Mouse (Mus musculus) limb, embryonic 14.5 days (tissue): ENCODE data around the gene Slc6a20a. TPM values are rescaled to one million over a fixed set of nuclear protein-coding genes. Genes with fewer than 3 reads are reported as not detected.

Experiments used
- ATAC-seq: fragments of 200-750 bp; cut with Nextera tagmentation; 2 replicates; pipeline ENCODE4 v1.8.0; 2017; ENCODE audit warnings: low read depth, moderate number of reproducible peaks, moderate TSS enrichment; ENCODE audit not compliant: low FRiP score
- DNase-seq: peaks from one replicate; pipeline ENCODE4 v3.0.0-alpha.2; 2015; ENCODE audit warnings: low spot score
- H3K27ac ChIP-seq: fragments of 300-500 bp; sonication (generic); replicated peaks from 2 replicates; pipeline ENCODE4 v1.5.1; 2014; ENCODE audit warnings: low read depth, mild to moderate bottlenecking, low read length, moderate library complexity, mixed read lengths
- H3K27me3 ChIP-seq: fragments of 300-500 bp; sonication (generic); 2 replicates; pipeline ENCODE4 v1.6.1; 2014; ENCODE audit warnings: low read length, mixed read lengths; ENCODE audit not compliant: control insufficient read depth, insufficient read depth
- H3K36me3 ChIP-seq: fragments of 300-500 bp; sonication (generic); 2 replicates; pipeline ENCODE4 v1.6.1; 2014; ENCODE audit warnings: mild to moderate bottlenecking, low read length, moderate library complexity, mixed read lengths; ENCODE audit not compliant: control insufficient read depth, insufficient read depth
- H3K4me1 ChIP-seq: fragments of 300-500 bp; sonication (generic); 2 replicates; pipeline ENCODE4 v1.6.1; 2014; ENCODE audit warnings: antibody characterized with exemption, low read length, mixed read lengths; ENCODE audit not compliant: control insufficient read depth, insufficient read depth
- H3K4me2 ChIP-seq: fragments of 300-500 bp; sonication (generic); replicated peaks from 2 replicates; pipeline ENCODE4 v1.6.1; 2014; ENCODE audit warnings: low read depth, mild to moderate bottlenecking, low read length, moderate library complexity; ENCODE audit not compliant: severe bottlenecking
- H3K4me3 ChIP-seq: fragments of 300-500 bp; sonication (generic); replicated peaks from 2 replicates; pipeline ENCODE4 v1.5.1; 2014; ENCODE audit warnings: low read length
- H3K9ac ChIP-seq: fragments of 300-500 bp; sonication (generic); 2 replicates; pipeline ENCODE4 v1.6.1; 2014; ENCODE audit warnings: mild to moderate bottlenecking, low read depth, low read length, moderate library complexity; ENCODE audit not compliant: severe bottlenecking
- H3K9me3 ChIP-seq: fragments of 300-500 bp; sonication (generic); 2 replicates; pipeline ENCODE4 v1.6.1; 2016; ENCODE audit warnings: low read length; ENCODE audit not compliant: control insufficient read depth
- POLR2A ChIP-seq: fragments of 200-500 bp; IDR thresholded peaks from 2 replicates; pipeline ENCODE4 v1.8.0; 2012; ENCODE audit warnings: inconsistent platforms, mild to moderate bottlenecking, moderate library complexity, borderline replicate concordance; ENCODE audit not compliant: insufficient read depth, insufficient read length; ENCODE audit errors: extremely low read depth
- WGBS: fragments of 180-500 bp; shearing (Covaris S2); extraction: QIAGEN DNeasy Blood & Tissue Kit; methylation state at CpG from one replicate; pipeline ENCODE4 v1.1.7; 2014; 5-methylcytosine and 5-hydroxymethylcytosine counted together
- polyA plus RNA-seq, 2 experiments: library from polyadenylated mRNA; depleted of rRNA in 1 of 2; stranded (reverse) in 1 of 2; unstranded in 1 of 2; fragments of >200 nt; fragmentation: Nextera tagmentation in 1 of 2; extraction: Ambion mirVana in 1 of 2; gene quantifications; 2 replicates each; pipeline versions ENCODE4 v1.2.1 to v1.2.3; 2012 to 2014

Slc6a20a gene
- polyA plus RNA-seq (2012; rRNA removed), result 0.06 and 0.10 TPM in 2 replicates
- polyA plus RNA-seq (2014; fragmentation: Nextera tagmentation; extraction: Ambion mirVana), result 0.14 TPM in 1 of 2 replicates, not detected in the other

DNA sequence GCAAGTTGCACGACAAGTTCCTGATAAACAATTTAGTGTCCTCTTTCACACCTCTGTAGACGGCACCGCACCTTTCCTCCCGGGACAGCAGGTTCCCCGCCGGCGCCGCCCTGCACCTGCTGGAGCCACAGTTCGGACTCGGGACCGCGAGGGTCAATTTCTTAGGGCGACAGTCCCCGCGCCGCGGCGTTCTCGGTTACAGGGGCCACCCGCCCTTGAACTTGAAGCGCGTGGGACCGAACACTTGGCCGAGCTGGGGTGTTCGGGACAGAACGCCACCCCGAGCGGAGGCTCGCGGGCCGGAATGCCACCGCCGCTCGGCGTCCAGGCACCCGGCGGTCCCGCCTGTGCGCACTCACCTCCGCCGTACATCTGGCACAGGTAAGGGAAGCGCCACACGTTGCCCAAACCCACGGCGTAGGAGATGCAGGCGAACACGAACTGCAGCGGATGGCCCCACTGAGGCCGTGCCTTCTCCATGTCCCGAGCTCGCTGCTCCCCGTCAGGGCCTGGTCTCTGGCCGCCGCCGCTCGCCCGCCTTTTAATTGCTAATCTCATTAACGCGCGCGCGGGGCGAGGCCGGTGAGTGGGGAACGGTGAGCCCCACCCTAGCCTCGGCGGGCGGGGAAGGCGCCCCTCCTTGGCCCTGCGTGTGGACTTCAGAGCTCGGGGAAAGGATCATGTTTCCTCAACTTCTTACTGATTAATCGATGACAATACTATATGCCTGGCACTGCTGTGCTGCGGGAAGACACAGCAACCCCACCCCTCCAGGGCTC lies at the start of gene Slc6a20a, which contains the start of gene Ccr9:
Gene Slc6a20a, minus strand, starts transcription at position 559 of the 779 bp plus-strand sequence.
Gene Ccr9, plus strand, starts transcription at position 113 of the 779 bp plus-strand sequence.
- no peaks in the 10 kb centered on the region for H3K36me3 ChIP-seq
- H3K4me1 ChIP-seq, result peaks cover 7% of the 10 kb centered on the region
- WGBS, result 1% methylated on average over 65 of the region's 73 CpGs
- no peak for ATAC-seq
- H3K4me2 ChIP-seq, result peak within 1 kb of the TSS; percentile 69
- H3K27ac ChIP-seq, result no peak within 1 kb of the TSS
- peaks cover 54% of the 10 kb centered on the region for H3K27me3 ChIP-seq
- H3K9ac ChIP-seq, result peak within 1 kb of the TSS; percentile 40
- peak within 1 kb of the TSS; percentile 38 for H3K4me3 ChIP-seq
- TF ChIP-seq POLR2A, result no peak
- H3K9me3 ChIP-seq, result no peaks in the 10 kb centered on the region
- no peak for DNase-seq

DNA sequence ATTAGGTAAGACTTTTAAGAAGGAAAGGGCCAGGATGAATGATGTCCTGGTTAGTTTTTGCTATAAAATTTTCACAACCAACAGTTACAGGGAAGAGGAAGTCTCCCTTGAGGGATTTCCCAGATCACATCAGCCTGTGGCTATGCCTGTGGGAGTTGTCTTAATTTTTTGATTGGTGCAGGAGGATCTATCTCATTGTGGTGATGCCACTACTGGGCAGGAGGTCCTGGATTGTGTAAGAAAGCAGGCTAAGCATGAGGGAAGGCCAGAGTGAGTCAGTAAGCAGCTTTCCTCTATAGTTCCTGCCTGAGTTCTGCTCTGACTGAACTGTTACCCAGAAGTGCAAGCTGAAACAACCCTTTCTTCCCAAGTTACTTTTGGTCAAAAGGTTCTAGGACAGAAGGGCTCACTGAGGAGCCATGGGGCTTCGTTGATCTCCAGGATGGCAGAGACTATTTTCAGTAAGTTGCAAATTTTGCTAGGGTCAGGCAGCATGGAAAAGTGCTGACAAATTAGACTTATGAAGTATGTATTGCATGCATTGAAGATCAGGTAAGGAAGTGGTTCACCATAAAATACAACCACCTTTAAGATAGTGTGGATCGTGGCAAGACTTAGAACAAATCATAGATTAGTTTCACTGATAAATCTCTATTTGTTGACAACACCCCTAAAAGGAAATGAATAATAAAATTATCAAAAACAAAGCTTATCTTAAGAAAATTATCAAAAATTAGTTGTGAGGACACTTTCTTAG lies 44.2 kb upstream of the Slc6a20a start:
- Histone ChIP-seq H3K4me2 (no peak overlapping the region), H3K4me1 (no peaks in the 10 kb centered on the region), H3K9ac (no peak overlapping the region), H3K27me3 (no peaks in the 10 kb centered on the region), H3K9me3 (no peaks in the 10 kb centered on the region), H3K27ac (no peak overlapping the region), H3K36me3 (no peaks in the 10 kb centered on the region), H3K4me3 (no peak overlapping the region)
- WGBS, result 66% methylated on average over 2 of the region's 2 CpGs
- no peak for TF ChIP-seq POLR2A
- ATAC-seq, result no peak
- DNase-seq, result no peak

- peak; percentile 99 for ATAC-seq
- Histone ChIP-seq H3K9me3 (no peaks in the 10 kb centered on the region), H3K4me1 (peaks cover 6% of the 10 kb centered on the region; the same call in 1 of the 2 replicates), H3K27ac (peak within 1 kb of the TSS; percentile 87), H3K4me3 (peak within 1 kb of the TSS; percentile 86), H3K4me2 (peak within 1 kb of the TSS; percentile 73), H3K27me3 (no peaks in the 10 kb centered on the region), H3K9ac (peak within 1 kb of the TSS; percentile 89), H3K36me3 (peaks cover 3% of the 10 kb centered on the region; the same call in 1 of the 2 replicates)
- under 1% methylated on average over 50 of the region's 55 CpGs for WGBS
- peak; percentile 45; the same call in 1 of the 2 replicates for TF ChIP-seq POLR2A
- peak; percentile 99 for DNase-seq
Measured at GRCm38 (mm10) chr9:123717186-123718008, 38.7 kb upstream of the Slc6a20a start, which contains the start of gene Lztfl1. TSS of gene Lztfl1 (minus strand) at chr9:123717697.

DNA sequence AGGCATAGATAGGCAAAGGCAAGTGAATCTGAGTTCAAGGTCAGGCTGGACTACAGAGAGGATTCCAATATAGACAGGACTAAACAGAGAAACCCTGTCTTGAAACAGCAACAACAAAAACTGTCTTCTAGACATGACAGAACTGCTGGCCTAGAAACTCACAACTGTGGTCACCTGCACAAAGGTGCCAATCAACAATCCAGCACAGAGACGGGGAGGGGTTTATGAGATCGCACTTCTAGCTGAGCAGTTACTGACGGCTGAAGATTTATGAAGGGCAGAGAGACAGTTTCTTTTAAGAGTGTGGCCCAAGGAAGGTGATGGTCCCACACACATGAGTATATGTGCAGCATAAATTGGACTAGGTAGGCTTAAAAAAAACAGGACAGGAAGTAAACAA lies 37.6 kb upstream of the Slc6a20a start:
- H3K27me3 ChIP-seq, result no peaks in the 10 kb centered on the region
- 0 out of 2 replicates have a peak overlapping the region, but pooled peaks have one; percentile 89 for H3K9ac ChIP-seq
- peaks cover 6% of the 10 kb centered on the region; the same call in 1 of the 2 replicates for H3K4me1 ChIP-seq
- ATAC-seq (no peak), DNase-seq (no peak)
- H3K4me2 ChIP-seq, result peak overlapping the region; percentile 73
- H3K36me3 ChIP-seq, result peaks cover 12% of the 10 kb centered on the region
- no peaks in the 10 kb centered on the region for H3K9me3 ChIP-seq
- WGBS, result 39% methylated on average over 3 of the region's 3 CpGs
- peak overlapping the region; percentile 86 for H3K4me3 ChIP-seq
- TF ChIP-seq POLR2A, result no peak
- no peak overlapping the region for H3K27ac ChIP-seq
